Mouse (Mus musculus): ENCODE measurements around the gene Snx13. TPM values are rescaled to one million over a fixed set of nuclear protein-coding genes. Genes with fewer than 3 reads are reported as not detected.

The Snx13 gene
- polyA plus RNA-seq, 1 experiment from 2014 or later, result 28.8 TPM

DNA sequence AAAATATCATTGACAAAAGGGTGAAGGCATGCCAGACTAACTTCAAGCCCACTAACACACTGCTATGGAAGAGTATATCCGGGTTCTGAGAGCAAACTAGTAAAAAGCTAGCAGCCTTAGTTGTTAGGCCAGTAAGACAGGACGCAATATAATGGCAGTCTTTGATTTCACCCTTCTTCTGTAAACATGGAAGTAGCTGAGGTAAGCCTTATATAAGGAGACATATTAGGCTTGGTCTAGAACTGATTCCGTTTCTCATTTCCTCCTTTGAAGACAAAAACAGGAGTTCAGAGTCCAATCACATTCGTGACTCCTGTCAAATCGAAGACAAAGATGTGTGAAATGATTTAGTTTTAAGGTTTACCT is 7.4 kb upstream of the Snx13 start:
- H3K27me3 ChIP-seq (ENCODE audit: control insufficient read depth, insufficient read depth, low read depth, low read length), result no peaks in the 10 kb centered on the region
- WGBS, result 89% methylated on average over 5 of the region's 5 CpGs
- no peaks in the 10 kb centered on the region for H3K9me3 ChIP-seq (replicated peaks; ENCODE audit: control insufficient read depth, low read length, poor library complexity, severe bottlenecking)
- no peaks in the 10 kb centered on the region for H3K36me3 ChIP-seq (ENCODE audit: control insufficient read depth, insufficient read depth, low read length)
- no peak overlapping the region for H3K4me3 ChIP-seq (ENCODE audit: low read depth, low read length)
- no peaks in the 10 kb centered on the region for H3K4me1 ChIP-seq (ENCODE audit: control insufficient read depth, insufficient read depth, low read length)
- no peak overlapping the region for H3K27ac ChIP-seq (ENCODE audit: low read length)
- H3K9ac ChIP-seq (ENCODE audit: low read depth, low read length), result no peak overlapping the region
- no peak for ATAC-seq
- H3K4me2 ChIP-seq (ENCODE audit: low read length), result no peak overlapping the region

DNA sequence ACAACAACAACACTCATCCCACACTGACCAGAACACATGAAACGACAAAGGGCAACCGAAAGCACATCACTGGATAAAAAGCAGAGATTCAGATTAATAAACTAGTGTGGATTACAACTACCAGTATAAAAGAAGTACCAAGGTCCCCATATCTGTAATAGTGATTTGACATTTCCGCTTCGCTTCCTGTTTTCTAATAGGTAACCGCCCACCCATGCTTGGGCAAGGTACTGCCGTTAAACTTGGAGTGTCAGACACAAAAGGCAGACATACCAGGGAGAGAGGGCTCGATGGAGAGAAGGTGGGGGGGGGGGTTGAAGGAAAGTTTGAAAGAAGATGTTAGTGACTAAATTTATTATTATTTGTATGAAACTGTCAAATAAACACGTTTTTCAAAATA is 5.0 kb upstream of the Snx13 start:
- ATAC-seq, result no peak

DNA sequence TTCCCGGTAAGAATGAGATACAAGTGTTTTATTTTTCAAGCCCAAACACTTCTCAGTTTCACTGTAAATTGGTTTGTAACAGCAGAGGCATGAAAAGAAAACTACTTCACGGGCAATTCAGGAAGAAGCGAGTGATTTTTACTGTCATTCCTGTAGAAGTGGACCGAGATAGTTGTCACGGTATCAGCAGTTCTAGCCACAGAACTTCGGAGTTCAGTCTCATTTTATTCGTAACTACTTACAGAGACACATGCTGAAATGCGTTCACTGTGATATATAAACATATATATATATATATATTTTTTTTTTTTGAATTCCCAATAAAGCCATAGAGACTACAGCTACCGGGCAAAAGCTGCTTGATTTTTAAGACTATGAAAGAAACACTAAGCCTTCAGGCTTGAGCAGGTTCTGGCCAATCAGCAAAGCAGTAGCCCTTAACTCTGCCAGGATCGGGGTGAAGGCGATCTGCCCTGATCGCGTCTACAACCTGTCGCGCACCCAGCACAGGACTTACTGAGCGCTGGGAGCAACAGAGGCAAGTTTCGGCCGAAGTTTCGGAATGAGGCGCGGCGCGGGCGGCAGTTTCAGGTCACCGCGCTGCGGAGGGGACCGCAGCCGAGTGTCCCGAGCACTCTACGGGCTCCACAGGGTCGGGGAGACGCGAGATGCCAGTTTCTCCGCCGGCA is 532 bp upstream of the Snx13 start:
- Histone ChIP-seq H3K9ac (ENCODE audit: low read depth, low read length) (peak overlapping the region; percentile 93), H3K9me3 (replicated peaks; ENCODE audit: control insufficient read depth, low read length, poor library complexity, severe bottlenecking) (no peaks in the 10 kb centered on the region), H3K36me3 (ENCODE audit: control insufficient read depth, insufficient read depth, low read length) (no peaks in the 10 kb centered on the region), H3K4me1 (ENCODE audit: control insufficient read depth, insufficient read depth, low read length) (peaks cover 22% of the 10 kb centered on the region), H3K27ac (ENCODE audit: low read length) (peak overlapping the region; percentile 95), H3K4me3 (ENCODE audit: low read depth, low read length) (peak overlapping the region; percentile 98), H3K4me2 (ENCODE audit: low read length) (peak overlapping the region; percentile 60), H3K27me3 (ENCODE audit: control insufficient read depth, insufficient read depth, low read depth, low read length) (no peaks in the 10 kb centered on the region)
- WGBS, result under 1% methylated on average over 36 of the region's 36 CpGs
- peak; percentile 85 for ATAC-seq

More for the DNA sequence above, 5.0 kb upstream of the Snx13 start:
- H3K27ac ChIP-seq (ENCODE audit: low read length), result no peak overlapping the region
- no peaks in the 10 kb centered on the region for H3K9me3 ChIP-seq (replicated peaks; ENCODE audit: control insufficient read depth, low read length, poor library complexity, severe bottlenecking)
- no peaks in the 10 kb centered on the region for H3K4me1 ChIP-seq (ENCODE audit: control insufficient read depth, insufficient read depth, low read length)
- no peak overlapping the region for H3K4me3 ChIP-seq (ENCODE audit: low read depth, low read length)
- 77% methylated on average over 8 of the region's 8 CpGs for WGBS
- no peak overlapping the region for H3K4me2 ChIP-seq (ENCODE audit: low read length)
- no peak overlapping the region for H3K9ac ChIP-seq (ENCODE audit: low read depth, low read length)
- H3K36me3 ChIP-seq (ENCODE audit: control insufficient read depth, insufficient read depth, low read length), result no peaks in the 10 kb centered on the region
- H3K27me3 ChIP-seq (ENCODE audit: control insufficient read depth, insufficient read depth, low read depth, low read length), result no peaks in the 10 kb centered on the region

DNA sequence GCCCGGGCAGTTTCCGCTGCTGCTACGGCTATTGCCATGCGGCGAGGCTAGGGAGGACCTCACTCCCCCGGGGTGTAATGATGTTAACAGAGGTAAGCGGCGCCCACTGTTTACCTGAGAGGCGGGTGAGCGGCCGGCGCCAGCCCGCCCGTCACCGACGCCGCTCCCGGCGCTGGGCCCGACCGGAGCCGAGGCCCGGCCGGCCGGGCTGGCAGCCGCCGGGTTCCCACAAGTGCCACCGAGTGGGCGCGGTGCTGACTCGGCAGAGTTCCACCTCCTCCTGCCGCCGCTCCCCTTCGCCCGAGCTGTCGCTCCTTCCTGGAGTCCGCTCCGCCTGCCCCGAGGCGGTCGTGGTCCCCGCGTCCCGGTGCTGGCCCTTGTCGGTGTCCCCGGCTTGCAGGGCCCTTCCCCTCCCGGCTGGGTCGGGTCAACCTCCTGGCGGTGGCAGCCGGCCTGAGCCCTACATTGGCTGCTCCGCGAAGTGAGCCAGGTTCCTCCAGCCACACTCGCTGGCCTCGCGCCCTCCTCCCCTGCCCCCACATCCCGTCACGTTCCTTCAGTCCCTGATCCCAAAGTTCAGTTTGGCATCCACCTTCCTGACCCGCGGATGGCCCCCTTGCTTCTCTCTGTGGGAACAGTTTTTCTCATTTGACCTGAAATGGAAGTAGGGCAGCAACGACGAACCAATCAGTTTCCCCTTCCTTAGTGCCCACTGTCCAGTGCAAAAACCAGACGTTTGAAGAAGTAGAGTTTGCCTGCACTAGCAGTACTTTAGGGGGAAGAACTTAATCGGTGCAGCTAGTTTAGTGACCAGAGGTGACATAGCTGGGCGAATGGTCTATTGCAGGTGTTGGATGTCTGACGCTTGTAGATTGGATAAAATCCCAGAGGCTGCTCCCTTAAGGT is 587 bp downstream of the Snx13 start:
- Histone ChIP-seq H3K9me3 (replicated peaks; ENCODE audit: control insufficient read depth, low read length, poor library complexity, severe bottlenecking) (no peaks in the 10 kb centered on the region), H3K4me1 (ENCODE audit: control insufficient read depth, insufficient read depth, low read length) (peaks cover 22% of the 10 kb centered on the region), H3K9ac (ENCODE audit: low read depth, low read length) (peak overlapping the region; percentile 93), H3K27me3 (ENCODE audit: control insufficient read depth, insufficient read depth, low read depth, low read length) (no peaks in the 10 kb centered on the region), H3K4me2 (ENCODE audit: low read length) (peak overlapping the region; percentile 79), H3K27ac (ENCODE audit: low read length) (peak overlapping the region; percentile 95), H3K4me3 (ENCODE audit: low read depth, low read length) (peak overlapping the region; percentile 98), H3K36me3 (ENCODE audit: control insufficient read depth, insufficient read depth, low read length) (no peaks in the 10 kb centered on the region)
- under 1% methylated on average over 52 of the region's 65 CpGs for WGBS
- ATAC-seq, result peak; percentile 92

DNA sequence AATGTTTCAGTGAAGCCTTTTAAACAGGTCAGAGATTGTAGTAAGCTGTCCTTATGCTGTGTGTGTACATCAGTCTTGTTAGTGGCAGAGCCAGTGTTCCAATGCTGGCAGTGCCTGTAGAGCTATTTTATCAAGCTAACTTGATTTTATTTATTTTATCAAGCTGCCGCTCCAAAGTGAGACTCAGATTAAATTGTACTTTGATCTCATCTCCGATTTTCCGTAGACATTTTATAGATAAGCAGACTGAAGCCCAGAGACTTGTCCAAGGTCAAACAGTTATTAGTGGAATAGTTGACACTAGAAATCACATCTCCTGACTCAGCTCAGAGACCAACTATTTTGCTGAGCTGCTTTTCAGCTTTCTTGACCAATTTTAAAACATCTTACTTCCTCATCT is 1.9 kb downstream of the Snx13 start:
- Histone ChIP-seq H3K9me3 (replicated peaks; ENCODE audit: control insufficient read depth, low read length, poor library complexity, severe bottlenecking) (no peaks in the 10 kb centered on the region), H3K27ac (ENCODE audit: low read length) (no peak overlapping the region), H3K4me2 (ENCODE audit: low read length) (no peak overlapping the region), H3K9ac (ENCODE audit: low read depth, low read length) (no peak overlapping the region), H3K4me1 (ENCODE audit: control insufficient read depth, insufficient read depth, low read length) (peaks cover 22% of the 10 kb centered on the region), H3K27me3 (ENCODE audit: control insufficient read depth, insufficient read depth, low read depth, low read length) (no peaks in the 10 kb centered on the region), H3K4me3 (ENCODE audit: low read depth, low read length) (no peak overlapping the region), H3K36me3 (ENCODE audit: control insufficient read depth, insufficient read depth, low read length) (no peaks in the 10 kb centered on the region)
- 88% methylated on average over 3 of the region's 3 CpGs for WGBS
- ATAC-seq, result no peak

DNA sequence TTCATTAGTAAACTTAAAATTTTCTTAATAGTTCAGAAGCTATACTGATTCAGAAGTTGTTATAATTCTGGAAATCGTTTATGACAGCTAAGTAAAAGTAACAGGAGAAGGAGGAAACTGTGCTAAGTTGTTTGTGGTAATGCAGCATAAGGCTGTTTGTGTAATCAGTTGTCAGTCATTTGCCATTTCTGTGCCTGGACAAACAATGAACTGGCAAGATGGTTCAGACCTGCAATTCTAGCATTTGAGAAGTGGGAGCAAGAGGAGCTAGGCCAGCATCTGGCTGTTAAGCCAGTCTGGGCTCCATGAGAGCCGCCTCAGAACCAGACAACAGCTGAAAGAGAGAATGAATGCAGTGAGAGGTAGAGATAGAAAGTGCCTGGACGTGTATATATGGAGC is 3.5 kb downstream of the Snx13 start:
- 73% methylated on average over 3 of the region's 3 CpGs for WGBS
- H3K4me2 ChIP-seq (ENCODE audit: low read length), result no peak overlapping the region

DNA sequence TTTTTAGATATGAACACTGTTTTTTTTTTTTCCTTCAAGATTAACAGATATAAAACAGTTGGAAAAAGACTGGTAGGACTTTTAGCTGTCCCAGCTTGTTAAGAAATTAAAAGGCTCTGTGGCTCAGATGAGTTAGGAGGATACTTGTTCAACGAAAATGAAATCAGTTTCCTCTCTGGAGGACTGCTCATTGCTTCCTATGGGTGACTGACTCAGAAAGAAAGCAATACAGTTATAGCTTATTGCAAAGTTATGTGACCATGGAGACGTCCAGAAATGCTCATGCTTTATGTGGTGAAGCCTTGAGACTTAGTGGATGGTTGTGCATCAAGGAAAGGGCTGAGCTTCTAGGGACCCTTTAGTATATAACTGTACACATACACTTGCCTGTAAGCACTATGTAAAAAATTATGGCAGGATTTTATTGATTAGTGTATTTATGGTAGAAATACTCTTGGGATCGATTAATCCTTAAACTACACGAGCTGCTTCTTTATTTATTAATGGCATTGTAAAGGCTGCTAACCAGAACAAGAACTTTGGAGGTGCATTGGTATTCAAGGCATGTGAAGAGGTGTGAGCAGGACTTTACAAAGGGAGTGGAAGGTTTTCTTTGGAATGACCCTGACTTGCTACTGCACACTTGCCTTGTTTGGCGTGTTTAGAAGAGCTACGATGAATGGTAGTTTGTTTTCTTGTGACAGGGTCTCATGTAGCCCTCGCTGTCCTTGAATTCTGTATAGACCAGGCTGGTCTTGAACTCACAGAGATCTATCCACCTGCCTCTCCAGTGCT is 4.2 kb downstream of the Snx13 start:
- WGBS, result 67% methylated on average over 7 of the region's 7 CpGs
- ATAC-seq, result no peak
- H3K4me1 ChIP-seq (ENCODE audit: control insufficient read depth, insufficient read depth, low read length), result peaks cover 22% of the 10 kb centered on the region
- no peak overlapping the region for H3K4me3 ChIP-seq (ENCODE audit: low read depth, low read length)
- H3K27me3 ChIP-seq (ENCODE audit: control insufficient read depth, insufficient read depth, low read depth, low read length), result no peaks in the 10 kb centered on the region
- H3K9me3 ChIP-seq (replicated peaks; ENCODE audit: control insufficient read depth, low read length, poor library complexity, severe bottlenecking), result no peaks in the 10 kb centered on the region
- no peak overlapping the region for H3K27ac ChIP-seq (ENCODE audit: low read length)
- no peak overlapping the region for H3K4me2 ChIP-seq (ENCODE audit: low read length)
- H3K9ac ChIP-seq (ENCODE audit: low read depth, low read length), result no peak overlapping the region
- H3K36me3 ChIP-seq (ENCODE audit: control insufficient read depth, insufficient read depth, low read length), result no peaks in the 10 kb centered on the region

More for the DNA sequence above, 3.5 kb downstream of the Snx13 start:
- Histone ChIP-seq H3K9ac (ENCODE audit: low read depth, low read length) (no peak overlapping the region), H3K36me3 (ENCODE audit: control insufficient read depth, insufficient read depth, low read length) (no peaks in the 10 kb centered on the region), H3K4me1 (ENCODE audit: control insufficient read depth, insufficient read depth, low read length) (peaks cover 22% of the 10 kb centered on the region), H3K27me3 (ENCODE audit: control insufficient read depth, insufficient read depth, low read depth, low read length) (no peaks in the 10 kb centered on the region), H3K4me3 (ENCODE audit: low read depth, low read length) (no peak overlapping the region), H3K9me3 (replicated peaks; ENCODE audit: control insufficient read depth, low read length, poor library complexity, severe bottlenecking) (no peaks in the 10 kb centered on the region), H3K27ac (ENCODE audit: low read length) (no peak overlapping the region)
- no peak for ATAC-seq

DNA sequence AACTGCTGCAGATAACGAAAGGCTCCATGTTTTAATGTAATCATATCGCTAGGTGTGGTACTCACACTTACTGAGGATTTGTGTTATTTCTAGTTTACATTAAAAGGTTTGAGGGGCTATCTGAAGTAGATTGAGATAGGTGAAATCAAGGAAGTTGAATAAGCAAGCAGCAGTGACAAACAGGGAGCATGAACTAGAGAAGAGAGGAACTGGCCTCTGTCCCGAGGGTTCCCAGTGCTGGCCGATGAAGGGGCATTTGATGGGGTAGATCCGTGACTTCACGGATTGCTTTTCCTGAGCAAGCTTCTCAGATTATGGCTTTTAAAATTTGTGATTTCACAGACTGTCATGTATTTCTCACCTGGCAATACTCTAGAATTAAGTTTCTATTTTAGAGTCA is 7.4 kb downstream of the Snx13 start:
- Histone ChIP-seq H3K27me3 (ENCODE audit: control insufficient read depth, insufficient read depth, low read depth, low read length) (no peaks in the 10 kb centered on the region), H3K4me2 (ENCODE audit: low read length) (no peak overlapping the region), H3K36me3 (ENCODE audit: control insufficient read depth, insufficient read depth, low read length) (no peaks in the 10 kb centered on the region), H3K4me1 (ENCODE audit: control insufficient read depth, insufficient read depth, low read length) (peaks cover 10% of the 10 kb centered on the region), H3K27ac (ENCODE audit: low read length) (no peak overlapping the region), H3K9ac (ENCODE audit: low read depth, low read length) (no peak overlapping the region), H3K9me3 (replicated peaks; ENCODE audit: control insufficient read depth, low read length, poor library complexity, severe bottlenecking) (peaks cover 6% of the 10 kb centered on the region; the same call in 1 of the 2 replicates), H3K4me3 (ENCODE audit: low read depth, low read length) (no peak overlapping the region)
- no peak for ATAC-seq
- 90% methylated on average over 6 of the region's 6 CpGs for WGBS
